Mouse (Mus musculus) CH12.LX (cell line): ENCODE measurements around the gene Fgfr2. TPM values are rescaled to one million over a fixed set of nuclear protein-coding genes. Genes with fewer than 3 reads are reported as not detected.

Source experiments
- DNase-seq: peaks from one replicate; pipeline ENCODE4 v3.0.0-alpha.2; 2013; ENCODE audit errors: extremely low read depth
- H3K27ac ChIP-seq: 2 replicates; pipeline ENCODE4 v1.5.1; 2012; ENCODE audit warnings: low read depth, mild to moderate bottlenecking, control low read depth, moderate library complexity; ENCODE audit not compliant: insufficient read depth
- H3K27me3 ChIP-seq: replicated peaks from 2 replicates; pipeline ENCODE3; 2012; ENCODE audit warnings: inconsistent platforms
- H3K36me3 ChIP-seq, 2 experiments: replicated peaks in 1 of 2; 2 replicates each; pipeline versions ENCODE3 to v1.6.1; 2012; ENCODE audit warnings: inconsistent platforms in 1 of 2, low read length in 1 of 2, mild to moderate bottlenecking in 1 of 2, mixed read lengths in 1 of 2, moderate library complexity in 1 of 2; ENCODE audit not compliant: control insufficient read depth in 1 of 2, insufficient read depth in 1 of 2
- H3K4me1 ChIP-seq, 2 experiments: 2 replicates each; pipeline ENCODE4 v1.6.1; 2012; ENCODE audit warnings: inconsistent platforms in 1 of 2, moderate library complexity in 1 of 2; ENCODE audit not compliant: insufficient read depth in 2 of 2, control insufficient read depth in 1 of 2
- H3K4me2 ChIP-seq: 2 replicates; pipeline ENCODE4 v1.6.1; 2012; ENCODE audit warnings: low read depth, mild to moderate bottlenecking, control low read depth; ENCODE audit not compliant: poor library complexity, insufficient read depth, severe bottlenecking
- H3K4me3 ChIP-seq, 3 experiments: fragments of 150-350 bp in 1 of 3; sonication (generic) in 1 of 3; replicated peaks in 1 of 3; 2 replicates each; pipeline versions ENCODE3 to v1.5.1; 2011 to 2012; ENCODE audit warnings: low read depth in 2 of 3, low read length in 2 of 3, mild to moderate bottlenecking in 2 of 3, moderate library complexity in 2 of 3, control low read depth in 1 of 3, improper control_type of control experiment in 1 of 3, inconsistent platforms in 1 of 3, mixed read lengths in 1 of 3; ENCODE audit not compliant: poor library complexity in 1 of 3
- H3K79me2 ChIP-seq: replicated peaks from 2 replicates; pipeline ENCODE4 v1.6.1; 2012; ENCODE audit warnings: mild to moderate bottlenecking, moderate library complexity; ENCODE audit not compliant: control insufficient read depth, poor library complexity, insufficient read depth, severe bottlenecking; ENCODE audit errors: extremely low read depth
- H3K9ac ChIP-seq: 2 replicates; pipeline ENCODE4 v1.6.1; 2012; ENCODE audit warnings: low read depth, mild to moderate bottlenecking, control low read depth, moderate library complexity; ENCODE audit not compliant: insufficient read depth
- H3K9me3 ChIP-seq: replicated peaks from 2 replicates; pipeline ENCODE3; 2012; ENCODE audit warnings: low read length, inconsistent platforms, mixed read lengths
- BHLHE40 ChIP-seq: IDR thresholded peaks from 2 replicates; pipeline ENCODE4 v1.6.1; 2011; ENCODE audit warnings: mild to moderate bottlenecking, low read depth, low read length, improper control_type of control experiment
- CHD2 ChIP-seq: IDR thresholded peaks from 2 replicates; pipeline ENCODE4 v1.6.1; 2011; ENCODE audit warnings: low read length, improper control_type of control experiment
- CTCF ChIP-seq, 2 experiments: IDR thresholded peaks in 1 of 2; conservative IDR thresholded peaks in 1 of 2; 2 replicates each; pipeline ENCODE4 v1.5.1; 2011 to 2012; ENCODE audit warnings: low read depth in 2 of 2, low read length in 2 of 2, improper control_type of control experiment in 1 of 2, inconsistent platforms in 1 of 2, mild to moderate bottlenecking in 1 of 2, moderate library complexity in 1 of 2
- ETS1 ChIP-seq: conservative IDR thresholded peaks from 2 replicates; pipeline ENCODE4 v1.6.1; 2012; ENCODE audit warnings: low read depth, mild to moderate bottlenecking, inconsistent platforms, low read length, improper control_type of control experiment, moderate library complexity
- GABPA ChIP-seq: IDR thresholded peaks from 2 replicates; pipeline ENCODE4 v1.6.1; 2012; ENCODE audit warnings: low read depth, low read length, improper control_type of control experiment, inconsistent platforms; ENCODE audit not compliant: insufficient replicate concordance
- HCFC1 ChIP-seq: IDR thresholded peaks from 2 replicates; pipeline ENCODE4 v1.6.1; 2012; ENCODE audit warnings: low read depth, mild to moderate bottlenecking, inconsistent platforms, low read length, improper control_type of control experiment
- KAT2A ChIP-seq: IDR thresholded peaks from 2 replicates; pipeline ENCODE4 v1.6.1; 2012; ENCODE audit warnings: low read length, improper control_type of control experiment, inconsistent platforms; ENCODE audit not compliant: insufficient replicate concordance
- MAX ChIP-seq: IDR thresholded peaks from 2 replicates; pipeline ENCODE4 v1.6.1; 2011; ENCODE audit warnings: low read length, improper control_type of control experiment
- NRF1 ChIP-seq: IDR thresholded peaks from 2 replicates; pipeline ENCODE4 v1.6.1; 2014; ENCODE audit warnings: low read depth, mild to moderate bottlenecking, inconsistent platforms, low read length, improper control_type of control experiment, moderate library complexity
- POLR2AphosphoS2 ChIP-seq: IDR thresholded peaks from 2 replicates; pipeline ENCODE4 v1.6.1; 2011; ENCODE audit warnings: low read depth, low read length, improper control_type of control experiment
- RCOR1 ChIP-seq: conservative IDR thresholded peaks from 2 replicates; pipeline ENCODE4 v1.6.1; 2012; ENCODE audit warnings: low read depth, mild to moderate bottlenecking, inconsistent platforms, low read length, improper control_type of control experiment
- UBTF ChIP-seq: IDR thresholded peaks from 2 replicates; pipeline ENCODE4 v1.6.1; 2012; ENCODE audit warnings: low read depth, mild to moderate bottlenecking, inconsistent platforms, low read length, improper control_type of control experiment, moderate library complexity
- USF1 ChIP-seq: IDR thresholded peaks from 2 replicates; pipeline ENCODE4 v1.6.1; 2014; ENCODE audit warnings: low read depth, mild to moderate bottlenecking, inconsistent platforms, low read length, improper control_type of control experiment
- USF2 ChIP-seq: conservative IDR thresholded peaks from 2 replicates; pipeline ENCODE4 v1.6.1; 2011; ENCODE audit warnings: low read depth, low read length, improper control_type of control experiment
- ZC3H11A ChIP-seq: IDR thresholded peaks from 2 replicates; pipeline ENCODE4 v1.6.1; 2012; ENCODE audit warnings: low read depth, mild to moderate bottlenecking, inconsistent platforms, low read length, improper control_type of control experiment
- ZKSCAN1 ChIP-seq: IDR thresholded peaks from 2 replicates; pipeline ENCODE4 v1.6.1; 2012; ENCODE audit warnings: low read depth, inconsistent platforms, low read length, improper control_type of control experiment, borderline replicate concordance
- dilution Hi-C: fragments of 300-500 bp; cut with MboI; formaldehyde crosslinking; loops from 2 replicates; pipeline ENCODE4 v1.14.3; 2020; ENCODE audit warnings: low sequenced_read_pairs; ENCODE audit not compliant: extremely low pct_unique_long_range_greater_than_20kb, extremely low pct_ligation_motif_present
- in situ Hi-C: fragments of 300-500 bp; cut with MboI; formaldehyde crosslinking; loops from 3 replicates; pipeline ENCODE4 v1.14.3; 2019; ENCODE audit warnings: low sequenced_read_pairs, low pct_ligation_motif_present, low pct_unique_long_range_greater_than_20kb, mixed read lengths
- polyA plus RNA-seq: library from polyadenylated mRNA; unstranded; fragments of >175 nt; gene quantifications from 2 replicates; pipeline ENCODE4 v1.2.1, GENCODE M21; 2012; ENCODE audit warnings: low read depth; ENCODE audit not compliant: insufficient read length
- total RNA-seq, 2 experiments: library from RNA; depleted of rRNA; stranded (reverse); fragments of 300-350 nt in 1 of 2; fragments of >200 nt in 1 of 2; gene quantifications; 2 replicates each; pipeline ENCODE4 v1.2.3; 2012 to 2014

Gene Fgfr2
- total and polyA plus RNA-seq, 3 experiments, result not detected

GRCm38 (mm10) chr7:133101070-133101469 is 22.1 kb downstream of the Fgfr2 start:
- Histone ChIP-seq H3K9ac (no peak overlapping the region), H3K27ac (no peak overlapping the region), H3K9me3 (no peaks in the 10 kb centered on the region), H3K79me2 (no peaks in the 10 kb centered on the region), H3K4me3 (no peak overlapping the region), H3K36me3 (no peaks in the 10 kb centered on the region), H3K4me2 (no peak overlapping the region), H3K4me1 (no peaks in the 10 kb centered on the region), H3K27me3 (peaks cover 92% of the 10 kb centered on the region)
- TF ChIP-seq ETS1, result no peak
- no peak for TF ChIP-seq ZKSCAN1
- TF ChIP-seq HCFC1, result no peak
- TF ChIP-seq POLR2AphosphoS2, result no peak
- TF ChIP-seq ZC3H11A, result no peak
- no peak for TF ChIP-seq USF2
- TF ChIP-seq CHD2, result no peak
- dilution Hi-C loops (no loop called here), in situ Hi-C loops (no loop called here)
- DNase-seq, result no peak

GRCm38 (mm10) chr7:133100178-133100577 is 23.0 kb downstream of the Fgfr2 start:
- no peak overlapping the region for H3K27ac ChIP-seq
- H3K27me3 ChIP-seq, result peaks cover 91% of the 10 kb centered on the region
- H3K9me3 ChIP-seq, result no peaks in the 10 kb centered on the region
- H3K79me2 ChIP-seq, result no peaks in the 10 kb centered on the region
- H3K4me2 ChIP-seq, result no peak overlapping the region
- no peak overlapping the region for H3K4me3 ChIP-seq
- no peak overlapping the region for H3K9ac ChIP-seq
- no peaks in the 10 kb centered on the region for H3K36me3 ChIP-seq
- no peak for TF ChIP-seq ZC3H11A
- no peak for TF ChIP-seq ETS1
- no peak for TF ChIP-seq KAT2A
- no peak for DNase-seq
- dilution Hi-C loops, result no loop called here
- H3K4me1 ChIP-seq, result no peaks in the 10 kb centered on the region
- in situ Hi-C loops, result no loop called here

GRCm38 (mm10) chr7:133099266-133099665 is 23.9 kb downstream of the Fgfr2 start:
- Histone ChIP-seq H3K36me3 (no peaks in the 10 kb centered on the region), H3K9ac (no peak overlapping the region), H3K4me2 (no peak overlapping the region), H3K27ac (no peak overlapping the region), H3K79me2 (no peaks in the 10 kb centered on the region), H3K4me1 (no peaks in the 10 kb centered on the region), H3K9me3 (no peaks in the 10 kb centered on the region), H3K27me3 (peaks cover 90% of the 10 kb centered on the region), H3K4me3 (no peak overlapping the region)
- dilution Hi-C loops, result no loop called here
- TF ChIP-seq USF1, result no peak
- TF ChIP-seq RCOR1, result no peak
- TF ChIP-seq BHLHE40, result no peak
- TF ChIP-seq MAX, result no peak
- no peak for TF ChIP-seq GABPA
- TF ChIP-seq UBTF, result no peak
- TF ChIP-seq CTCF (conservative IDR thresholded peaks at IDR 0.05 in 1 of 2, IDR thresholded peaks at IDR 0.05 in 1 of 2; ENCODE audit: low read depth in 2 of 2, low read length in 2 of 2), result no peak
- TF ChIP-seq NRF1, result no peak
- in situ Hi-C loops, result no loop called here
- DNase-seq, result no peak
